Mouse (Mus musculus): ENCODE results near the gene Kcnh6. TPM values are rescaled to one million over a fixed set of nuclear protein-coding genes. Genes with fewer than 3 reads are reported as not detected.

The Kcnh6 gene
- total and polyA plus RNA-seq, 2 experiments from 2014 or later = 1.5 to 2.8 TPM

GRCm38 (mm10) chr11:106046584-106046983, 38.7 kb downstream of the Kcnh6 start:
- no peak overlapping the region for H3K4me3 ChIP-seq (ENCODE audit: low read depth, low read length)
- peaks cover 35% of the 10 kb centered on the region for H3K36me3 ChIP-seq (ENCODE audit: insufficient read depth)
- DNase-seq (no peak), ATAC-seq (no peak)
- H3K9ac ChIP-seq = no peak overlapping the region
- TF ChIP-seq CTCF (IDR thresholded peaks at IDR 0.05; ENCODE audit: low read depth) = no peak
- H3K4me2 ChIP-seq (ENCODE audit: low read depth) = no peak overlapping the region
- no peaks in the 10 kb centered on the region for H3K27me3 ChIP-seq (ENCODE audit: insufficient read depth, low read length)
- H3K27ac ChIP-seq (ENCODE audit: low read depth, low read length) = no peak overlapping the region
- no peaks in the 10 kb centered on the region for H3K4me1 ChIP-seq (ENCODE audit: insufficient read depth)
- WGBS = 87% methylated on average over 9 of the region's 9 CpGs
- H3K9me3 ChIP-seq (ENCODE audit: low read length) = no peaks in the 10 kb centered on the region

GRCm38 (mm10) chr11:106053921-106054320, 46.0 kb downstream of the Kcnh6 start:
- Histone ChIP-seq H3K27me3 (ENCODE audit: insufficient read depth, low read length) (no peaks in the 10 kb centered on the region), H3K4me3 (ENCODE audit: low read depth, low read length) (no peak overlapping the region), H3K4me1 (ENCODE audit: insufficient read depth) (no peaks in the 10 kb centered on the region), H3K9ac (no peak overlapping the region), H3K4me2 (ENCODE audit: low read depth) (no peak overlapping the region), H3K27ac (ENCODE audit: low read depth, low read length) (no peak overlapping the region), H3K9me3 (ENCODE audit: low read length) (no peaks in the 10 kb centered on the region), H3K36me3 (ENCODE audit: insufficient read depth) (peaks cover 90% of the 10 kb centered on the region)
- no peak for TF ChIP-seq CTCF (IDR thresholded peaks at IDR 0.05; ENCODE audit: low read depth)
- 87% methylated on average over 2 of the region's 2 CpGs for WGBS
- ATAC-seq (no peak), DNase-seq (no peak)

GRCm38 (mm10) chr11:106054600-106054999, 46.7 kb downstream of the Kcnh6 start:
- ATAC-seq = no peak
- WGBS = 96% methylated on average over 8 of the region's 8 CpGs

GRCm38 (mm10) chr11:106055341-106055740, 47.4 kb downstream of the Kcnh6 start:
- Histone ChIP-seq H3K27ac (ENCODE audit: low read depth, low read length) (no peak overlapping the region), H3K4me1 (ENCODE audit: insufficient read depth) (no peaks in the 10 kb centered on the region), H3K4me2 (ENCODE audit: low read depth) (no peak overlapping the region), H3K9ac (no peak overlapping the region), H3K9me3 (ENCODE audit: low read length) (no peaks in the 10 kb centered on the region), H3K36me3 (ENCODE audit: insufficient read depth) (peaks cover 93% of the 10 kb centered on the region), H3K4me3 (ENCODE audit: low read depth, low read length) (no peak overlapping the region), H3K27me3 (ENCODE audit: insufficient read depth, low read length) (no peaks in the 10 kb centered on the region)
- no peak for TF ChIP-seq CTCF (IDR thresholded peaks at IDR 0.05; ENCODE audit: low read depth)
- ATAC-seq (no peak), DNase-seq (no peak)
- 88% methylated on average over 6 of the region's 6 CpGs for WGBS

More at GRCm38 (mm10) chr11:106054600-106054999, 46.7 kb downstream of the Kcnh6 start:
- Histone ChIP-seq H3K9ac (no peak overlapping the region), H3K4me3 (ENCODE audit: low read depth, low read length) (no peak overlapping the region), H3K9me3 (ENCODE audit: low read length) (no peaks in the 10 kb centered on the region), H3K4me2 (ENCODE audit: low read depth) (no peak overlapping the region), H3K4me1 (ENCODE audit: insufficient read depth) (no peaks in the 10 kb centered on the region), H3K27ac (ENCODE audit: low read depth, low read length) (no peak overlapping the region), H3K36me3 (ENCODE audit: insufficient read depth) (peaks cover 90% of the 10 kb centered on the region), H3K27me3 (ENCODE audit: insufficient read depth, low read length) (no peaks in the 10 kb centered on the region)
- DNase-seq = no peak
- no peak for TF ChIP-seq CTCF (IDR thresholded peaks at IDR 0.05; ENCODE audit: low read depth)

DNA sequence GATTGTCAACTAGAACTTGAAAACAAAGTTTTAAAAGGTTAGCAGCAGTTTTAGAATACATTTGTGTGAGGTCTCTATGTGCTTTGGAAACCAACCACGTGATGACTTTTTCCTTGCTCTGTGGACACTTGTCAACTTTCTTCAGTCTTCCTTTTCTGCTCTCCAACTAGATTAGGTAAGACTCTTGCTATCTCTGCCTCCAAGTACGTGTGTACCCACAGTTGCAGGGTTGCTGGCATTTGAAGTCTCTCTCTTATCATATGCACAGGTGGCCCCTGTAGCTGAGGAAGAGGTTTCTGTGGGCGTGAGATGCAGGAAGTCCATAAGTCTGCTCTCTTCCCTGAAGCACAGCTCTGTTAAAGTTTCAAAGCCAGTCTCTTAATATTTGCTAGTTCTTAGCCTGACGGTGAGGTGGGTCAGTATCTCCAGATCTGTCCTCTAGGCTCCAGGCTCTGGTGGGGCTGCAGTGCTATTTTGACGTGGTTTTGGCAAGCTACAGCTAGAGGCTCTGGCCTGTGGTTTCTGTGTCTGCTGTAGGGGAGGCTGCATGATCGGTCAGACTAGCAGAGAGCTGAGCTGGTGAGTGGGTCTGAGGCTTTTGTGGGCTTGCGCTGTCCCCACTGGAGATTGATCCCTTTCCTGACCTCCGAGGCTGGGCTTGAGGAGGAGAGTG, 49.0 kb downstream of the Kcnh6 start:
- no peak for TF ChIP-seq CTCF (IDR thresholded peaks at IDR 0.05; ENCODE audit: low read depth)
- peaks cover 78% of the 10 kb centered on the region for H3K36me3 ChIP-seq (ENCODE audit: insufficient read depth)
- DNase-seq (no peak), ATAC-seq (no peak)
- no peaks in the 10 kb centered on the region for H3K4me1 ChIP-seq (ENCODE audit: insufficient read depth)
- no peaks in the 10 kb centered on the region for H3K9me3 ChIP-seq (ENCODE audit: low read length)
- H3K4me3 ChIP-seq (ENCODE audit: low read depth, low read length) = no peak overlapping the region
- no peak overlapping the region for H3K9ac ChIP-seq
- no peaks in the 10 kb centered on the region for H3K27me3 ChIP-seq (ENCODE audit: insufficient read depth, low read length)
- whole genome bisulfite sequencing = 94% methylated on average over 8 of the region's 8 CpGs
- no peak overlapping the region for H3K27ac ChIP-seq (ENCODE audit: low read depth, low read length)
- no peak overlapping the region for H3K4me2 ChIP-seq (ENCODE audit: low read depth)

- H3K9me3 ChIP-seq (ENCODE audit: low read length) = no peaks in the 10 kb centered on the region
- TF ChIP-seq CTCF (IDR thresholded peaks at IDR 0.05; ENCODE audit: low read depth) = no peak
- no peaks in the 10 kb centered on the region for H3K4me1 ChIP-seq (ENCODE audit: insufficient read depth)
- H3K4me3 ChIP-seq (ENCODE audit: low read depth, low read length) = no peak overlapping the region
- 76% methylated on average over 8 of the region's 8 CpGs for WGBS
- ATAC-seq = no peak
- peaks cover 69% of the 10 kb centered on the region for H3K36me3 ChIP-seq (ENCODE audit: insufficient read depth)
- H3K27ac ChIP-seq (ENCODE audit: low read depth, low read length) = no peak overlapping the region
- no peaks in the 10 kb centered on the region for H3K27me3 ChIP-seq (ENCODE audit: insufficient read depth, low read length)
- no peak overlapping the region for H3K9ac ChIP-seq
- DNase-seq = no peak
- no peak overlapping the region for H3K4me2 ChIP-seq (ENCODE audit: low read depth)
These were observed 50.1 kb downstream of the Kcnh6 start for GRCm38 (mm10) chr11:106058020-106058419.

DNA sequence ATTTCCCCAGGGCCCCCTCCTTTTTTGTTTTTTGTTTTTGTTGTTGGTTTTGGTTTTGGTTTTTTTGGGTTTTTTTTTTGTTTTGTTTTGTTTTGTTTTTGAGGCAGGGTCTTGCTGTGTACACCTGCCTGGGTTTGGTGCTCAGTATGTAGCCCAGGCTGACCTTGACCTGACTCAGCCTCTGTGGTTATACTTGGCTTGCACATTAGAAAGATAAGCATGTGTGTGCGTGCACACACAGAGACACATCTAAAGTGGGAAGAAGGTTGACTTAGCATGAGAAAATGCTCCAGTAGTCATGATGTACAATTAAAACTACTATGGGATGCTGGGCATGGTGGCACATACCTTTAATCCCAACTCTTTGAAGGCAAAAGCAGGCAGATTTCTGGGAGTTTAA, 52.6 kb downstream of the Kcnh6 start:
- Histone ChIP-seq H3K27me3 (ENCODE audit: insufficient read depth, low read length) (no peaks in the 10 kb centered on the region), H3K9me3 (ENCODE audit: low read length) (no peaks in the 10 kb centered on the region), H3K4me1 (ENCODE audit: insufficient read depth) (no peaks in the 10 kb centered on the region), H3K4me2 (ENCODE audit: low read depth) (no peak overlapping the region), H3K27ac (ENCODE audit: low read depth, low read length) (no peak overlapping the region), H3K36me3 (ENCODE audit: insufficient read depth) (peaks cover 44% of the 10 kb centered on the region), H3K9ac (no peak overlapping the region), H3K4me3 (ENCODE audit: low read depth, low read length) (no peak overlapping the region)
- ATAC-seq (no peak), DNase-seq (no peak)
- TF ChIP-seq CTCF (IDR thresholded peaks at IDR 0.05; ENCODE audit: low read depth) = no peak
- 85% methylated on average over 1 of the region's 1 CpGs for WGBS

Measured in forebrain, postnatal 0 days (tissue).